Mouse (Mus musculus) right cerebral cortex, postnatal 14 days (tissue): ENCODE results near the gene Olfr1509.
"Not testable (repeated sequence)": the region's sequence is repeated elsewhere in the genome, so short reads cannot be mapped to it uniquely, and the experiment has no call there.

Experiments used
- DNase-seq: peaks from one replicate; pipeline ENCODE4 v3.0.0; 2022

Olfr1509 gene

DNA sequence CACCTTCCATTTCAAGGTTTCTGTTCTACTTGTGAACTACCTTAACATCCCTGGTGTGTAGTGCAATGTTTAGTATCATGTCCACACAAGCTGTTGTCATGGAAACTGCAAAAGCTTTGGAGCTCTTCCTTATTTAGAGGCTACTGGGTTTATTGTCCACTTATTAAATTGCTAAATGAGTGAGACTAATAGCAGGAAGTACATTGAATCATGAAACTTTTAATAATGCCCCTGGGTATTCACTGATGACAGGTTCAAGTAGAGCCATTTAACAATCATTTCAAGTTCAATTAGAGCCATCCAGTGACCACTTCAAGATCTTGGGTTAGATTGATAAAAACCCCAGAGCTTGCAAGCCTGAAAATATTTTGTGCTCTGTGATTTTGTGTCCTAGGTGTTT, at the start of gene Olfr1509:
Olfr1509 (plus strand) TSS at position 301 of the 400 bp plus-strand sequence.
- DNase-seq = no peak

- DNase-seq = no peak
Measured at GRCm38 (mm10) chr14:52397279-52397678, 45.5 kb upstream of the Olfr1509 start, which contains the start of gene Olfr1511. Gene Olfr1511, minus strand, starts transcription at chr14:52397379.

- DNase-seq = not testable (repeated sequence)
Measured at GRCm38 (mm10) chr14:52410142-52410919, 32.5 kb upstream of the Olfr1509 start.

- no peak for DNase-seq
Measured at GRCm38 (mm10) chr14:52414273-52414672, 28.5 kb upstream of the Olfr1509 start, which contains the start of gene Olfr1510. Gene Olfr1510, minus strand, starts transcription at chr14:52414373.

DNA sequence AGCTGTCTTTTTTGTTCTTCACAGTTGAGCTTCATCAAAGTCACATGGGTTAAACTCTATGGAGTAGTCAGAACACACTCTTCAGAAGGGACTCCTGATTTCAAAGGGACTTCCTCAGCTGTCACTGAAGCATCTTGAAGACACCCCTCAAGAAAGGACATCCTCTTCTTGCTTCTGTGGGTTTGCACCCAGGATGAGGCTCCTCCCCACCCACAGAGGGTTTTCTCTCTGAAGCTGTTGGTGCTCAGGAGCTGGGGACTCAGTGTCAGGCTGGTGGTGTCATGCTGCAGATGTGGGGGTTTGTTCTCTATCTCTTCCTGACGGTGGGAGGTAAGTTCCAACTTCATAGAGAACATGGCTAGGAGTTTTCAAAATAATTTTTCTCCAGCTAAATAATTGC, 15.1 kb upstream of the Olfr1509 start:
- no peak for DNase-seq

DNA sequence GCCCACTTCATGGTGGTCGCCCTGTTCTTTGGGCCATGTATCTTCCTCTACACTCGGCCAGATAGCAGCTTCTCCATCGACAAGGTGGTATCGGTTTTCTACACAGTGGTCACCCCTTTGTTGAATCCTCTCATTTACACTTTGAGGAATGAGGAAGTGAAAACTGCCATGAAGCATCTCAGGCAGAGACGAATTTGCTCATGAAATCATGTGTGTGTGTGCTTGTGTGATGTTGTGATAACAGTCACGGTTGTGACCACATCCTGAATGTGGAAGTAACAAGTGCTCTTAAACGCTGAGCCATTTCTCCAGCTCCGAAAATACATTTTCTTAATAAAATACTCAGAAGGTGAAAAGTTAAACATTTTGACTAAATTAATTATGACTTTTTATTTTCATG, 8.3 kb downstream of the Olfr1509 start:
- DNase-seq = no peak

DNA sequence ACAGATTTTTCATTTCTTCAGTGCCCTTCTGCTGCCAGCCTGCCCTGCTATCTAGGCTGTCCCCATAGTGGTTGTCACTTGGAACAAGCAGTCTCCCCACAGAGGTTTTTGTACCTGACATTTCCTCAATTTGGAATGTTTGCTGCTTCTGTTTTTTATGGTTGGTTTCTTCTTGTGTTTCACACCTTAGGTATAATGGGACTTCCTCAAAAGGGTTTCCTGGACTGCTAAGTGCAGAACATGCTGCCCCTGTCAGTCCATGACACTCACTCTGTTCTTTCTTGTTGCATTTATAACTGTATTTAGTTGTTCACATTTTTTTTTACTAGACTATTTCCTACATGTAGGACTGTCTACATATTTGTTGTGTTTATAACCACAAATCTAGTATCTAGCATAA, 19.1 kb downstream of the Olfr1509 start:
- no peak for DNase-seq

GRCm38 (mm10) chr14:52465738-52466137, 22.9 kb downstream of the Olfr1509 start:
- DNase-seq = no peak

DNA sequence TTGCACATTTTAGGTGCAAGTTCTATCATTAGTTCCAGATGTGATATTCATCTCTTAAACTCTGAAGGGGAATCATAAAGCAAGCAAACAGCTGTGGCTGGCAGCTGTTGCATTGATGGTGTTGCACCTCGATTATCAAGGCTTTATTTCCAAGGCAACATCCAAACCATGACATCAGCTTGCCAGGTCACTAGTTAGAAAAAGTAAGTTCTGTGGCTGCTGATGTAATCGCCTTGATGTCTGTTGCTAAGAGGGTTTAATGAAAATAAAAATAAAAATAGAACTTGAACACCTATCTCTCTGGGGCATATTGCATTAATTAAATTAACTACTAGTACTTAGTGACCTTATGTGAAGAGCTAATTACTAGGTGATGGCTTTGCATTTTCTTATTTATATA, 24.6 kb downstream of the Olfr1509 start, which contains the start of gene Olfr1508:
Olfr1508 (minus strand) TSS at position 101 of the 400 bp plus-strand sequence.
- DNase-seq = no peak

GRCm38 (mm10) chr14:52495516-52495915, 52.7 kb downstream of the Olfr1509 start, which contains the start of gene Olfr1507:
Gene Olfr1507, minus strand, starts transcription at chr14:52495749.
- no peak for DNase-seq
